Mouse (Mus musculus): Measurements from ENCODE around the gene Il17re.

Gene Il17re

DNA sequence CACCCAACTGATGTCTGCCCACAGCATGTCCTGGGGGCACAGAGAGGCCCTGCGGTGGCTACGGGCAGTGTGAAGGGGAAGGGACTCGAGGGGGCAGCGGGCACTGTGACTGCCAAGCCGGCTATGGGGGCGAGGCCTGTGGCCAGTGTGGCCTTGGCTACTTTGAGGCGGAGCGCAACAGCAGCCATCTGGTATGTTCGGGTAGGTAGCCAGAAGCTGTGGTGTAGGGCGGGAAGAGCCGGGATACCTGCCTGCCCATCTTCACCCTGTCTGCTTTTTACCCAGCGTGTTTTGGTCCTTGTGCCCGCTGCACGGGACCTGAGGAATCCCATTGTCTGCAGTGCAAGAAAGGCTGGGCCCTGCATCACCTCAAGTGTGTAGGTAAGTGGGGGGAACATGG lies 31.1 kb downstream of the Il17re start:
- DNase-seq (ENCODE audit: low read depth) = no peak

DNA sequence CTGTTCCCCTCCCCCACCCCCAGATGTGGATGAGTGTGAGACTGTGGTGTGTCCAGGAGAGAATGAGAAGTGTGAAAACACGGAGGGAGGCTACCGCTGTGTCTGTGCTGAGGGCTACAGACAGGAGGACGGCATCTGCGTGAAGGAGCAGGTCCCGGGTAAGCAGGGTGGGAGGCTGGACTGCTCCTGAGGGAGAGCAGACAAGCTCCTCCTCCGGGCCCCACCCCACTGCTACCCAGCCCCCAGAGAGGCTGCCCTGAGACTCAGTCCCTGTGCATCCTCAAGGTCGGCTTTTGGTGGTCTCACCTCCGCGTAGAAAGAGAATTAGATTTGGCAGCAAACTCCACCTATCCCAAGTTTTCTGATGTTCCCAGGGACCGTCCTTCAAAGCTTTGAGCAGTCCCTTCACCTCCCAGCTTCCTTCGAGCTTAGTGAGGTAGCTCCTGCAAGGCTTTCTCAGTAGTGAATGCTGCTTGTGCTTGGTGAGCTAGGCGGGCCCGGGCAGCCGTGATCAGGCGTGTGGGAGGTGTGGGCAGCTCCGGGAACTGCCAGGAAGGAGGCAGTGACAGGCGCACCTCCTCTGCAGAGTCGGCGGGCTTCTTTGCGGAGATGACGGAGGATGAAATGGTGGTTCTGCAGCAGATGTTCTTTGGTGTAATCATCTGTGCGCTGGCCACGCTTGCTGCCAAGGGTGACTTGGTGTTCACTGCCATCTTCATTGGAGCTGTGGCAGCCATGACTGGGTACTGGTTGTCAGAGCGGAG lies 34.0 kb downstream of the Il17re start:
- DNase-seq (ENCODE audit: low read depth) = no peak

DNA sequence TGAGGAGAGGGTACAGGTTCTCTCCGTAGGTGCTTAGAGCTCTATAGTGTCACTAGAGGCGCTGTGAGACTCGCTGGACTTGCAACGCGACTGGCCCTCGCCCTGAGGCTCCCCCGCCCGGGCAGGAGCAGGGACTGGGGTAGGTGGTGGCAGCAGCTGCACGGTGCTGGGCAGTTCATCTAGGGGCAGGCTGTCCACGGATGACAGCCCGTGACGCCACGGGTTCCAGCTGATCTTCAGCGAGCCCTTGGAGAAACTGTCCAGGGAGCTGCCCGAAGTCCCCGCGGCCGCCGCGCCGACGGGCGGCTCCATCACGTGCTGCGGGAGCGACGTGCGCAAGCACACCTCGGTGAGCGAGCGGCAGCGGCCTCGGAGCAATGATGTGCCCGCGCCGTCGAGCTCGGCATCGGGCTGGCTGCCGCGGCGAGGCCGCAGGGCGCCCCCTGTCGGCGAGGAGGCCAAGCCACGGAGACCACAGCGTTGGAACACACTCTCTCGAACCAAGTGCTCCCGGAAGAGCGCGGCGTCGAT lies 36.0 kb downstream of the Il17re start:
- no peak for DNase-seq (ENCODE audit: low read depth)

DNA sequence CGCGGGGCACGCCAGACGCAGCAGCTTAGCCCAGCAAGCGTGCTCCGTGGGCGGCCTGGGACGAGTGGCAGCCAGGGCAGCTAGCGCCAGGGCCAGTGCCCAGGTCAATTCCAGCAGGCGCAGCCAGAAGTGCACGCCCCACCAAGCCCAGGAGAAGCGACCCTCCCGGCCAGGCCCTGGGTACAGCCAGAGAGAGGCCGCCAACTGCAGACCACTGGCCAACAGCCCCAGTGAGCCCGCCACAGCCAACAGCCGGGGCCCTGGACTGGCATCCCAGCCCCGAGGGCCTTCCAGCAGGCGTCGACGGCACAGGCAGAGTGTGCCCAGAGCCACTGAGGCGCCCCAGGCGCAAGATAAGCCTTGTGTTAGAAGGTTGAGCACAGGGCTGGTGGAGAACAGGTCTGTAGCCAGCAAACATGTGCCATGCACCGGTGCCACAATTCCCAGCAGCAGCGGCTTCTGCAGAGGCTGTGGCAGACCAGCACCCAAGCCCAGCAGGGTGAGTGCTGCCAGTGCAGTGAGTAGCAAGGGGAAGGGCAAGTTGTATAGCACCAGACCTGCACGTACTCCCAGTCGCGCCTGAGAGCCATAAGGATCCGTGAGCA lies 36.9 kb downstream of the Il17re start:
- no peak for DNase-seq (ENCODE audit: low read depth)

GRCm38 (mm10) chr6:113499346-113499745 lies 41.1 kb downstream of the Il17re start:
- no peak for DNase-seq (ENCODE audit: low read depth)

DNA sequence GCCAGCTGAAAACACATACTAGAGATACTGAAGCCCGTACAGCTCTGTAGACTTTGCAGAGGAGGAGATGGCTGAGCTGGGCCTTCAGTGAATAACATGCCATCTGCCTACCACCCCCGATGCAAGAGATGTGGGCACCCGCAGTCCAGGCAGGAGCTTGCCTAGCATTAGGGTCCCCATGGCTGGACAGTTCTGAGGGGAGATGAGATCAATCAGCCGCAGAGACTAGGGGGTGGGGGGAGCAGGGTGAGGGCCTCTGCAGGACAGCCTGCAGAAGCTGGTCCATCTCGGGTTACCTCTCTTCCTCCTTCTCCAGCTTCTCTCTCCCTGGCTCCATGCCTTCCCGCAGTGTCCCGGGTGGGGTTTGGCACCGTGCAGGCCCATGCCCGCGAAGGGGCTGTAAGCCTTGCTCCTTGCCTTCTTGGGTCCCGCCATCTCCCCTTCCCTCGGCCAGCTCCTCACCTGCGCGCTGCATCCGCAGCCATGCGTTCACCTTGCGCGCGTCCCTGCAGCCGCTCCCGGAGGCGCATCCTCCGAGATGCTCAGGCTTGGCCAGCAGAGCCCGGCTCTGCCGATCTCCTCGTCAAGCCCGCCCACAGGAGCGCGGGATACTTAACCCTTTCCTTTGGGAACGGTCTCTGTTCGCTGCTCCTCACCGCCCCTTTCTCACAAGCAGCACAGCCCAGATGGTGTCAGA lies 43.3 kb downstream of the Il17re start, which contains the start of gene Prrt3:
Gene Prrt3, minus strand, starts transcription at position 544 of the 697 bp plus-strand sequence.
- DNase-seq (ENCODE audit: low read depth) = no peak

- no peak for DNase-seq (ENCODE audit: low read depth)
These were observed 44.5 kb downstream of the Il17re start for GRCm38 (mm10) chr6:113502801-113503200.

DNA sequence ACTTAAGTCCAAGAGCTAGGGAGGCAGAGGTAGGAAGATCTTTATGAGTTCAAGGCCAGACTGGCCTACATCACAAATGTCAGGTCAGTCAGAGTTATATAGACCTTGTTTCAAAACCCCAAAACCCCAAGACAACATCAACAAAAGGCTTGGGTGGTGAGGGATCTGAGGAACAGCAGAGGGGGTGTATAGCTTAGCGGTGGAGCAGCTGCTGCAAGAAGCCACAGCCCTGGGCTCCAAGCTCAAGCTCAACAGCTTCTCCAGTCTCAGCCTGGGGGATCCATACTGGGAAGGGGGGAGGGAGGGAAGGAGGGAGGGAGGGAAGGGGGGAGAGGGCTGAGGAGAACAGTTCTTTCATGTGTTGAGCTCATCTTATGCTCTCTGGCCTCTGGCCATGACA lies 47.4 kb downstream of the Il17re start:
- DNase-seq (ENCODE audit: low read depth) = no peak

- DNase-seq (ENCODE audit: low read depth) = no peak
These were observed 48.8 kb downstream of the Il17re start for GRCm38 (mm10) chr6:113507130-113507529.

DNA sequence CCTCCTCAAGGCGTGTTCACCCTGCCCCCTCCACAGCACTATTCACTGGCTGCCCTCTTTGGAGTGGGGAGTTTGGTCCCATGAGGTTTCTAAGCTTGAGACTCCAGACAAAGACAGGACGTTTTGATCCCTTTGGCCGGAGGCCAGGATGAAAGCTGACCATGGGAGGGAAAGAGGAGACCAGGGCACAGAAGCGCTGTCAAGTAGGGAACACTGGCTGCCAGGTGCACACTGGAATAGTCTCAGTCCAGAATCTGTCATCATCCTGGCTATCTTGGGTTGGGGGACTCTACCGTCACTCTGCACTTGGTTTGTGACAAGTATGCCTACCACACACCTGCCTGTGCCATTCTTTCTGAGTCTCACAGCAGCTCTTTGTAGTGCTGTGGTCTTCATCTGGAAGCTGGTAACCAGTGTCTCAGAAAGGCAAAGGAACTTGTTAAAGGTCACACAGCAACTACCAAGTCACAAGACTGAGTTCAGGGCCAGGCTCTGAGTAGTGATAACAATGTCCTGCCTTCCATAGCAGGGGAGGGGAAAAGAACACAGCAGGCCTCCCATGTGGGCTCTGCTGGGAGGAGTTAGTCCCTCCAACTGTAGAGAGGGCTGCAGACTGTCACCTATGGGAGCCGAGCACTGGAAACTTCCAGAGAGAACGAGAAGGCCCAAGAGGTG lies 50.1 kb downstream of the Il17re start:
- DNase-seq (ENCODE audit: low read depth) = no peak

DNA sequence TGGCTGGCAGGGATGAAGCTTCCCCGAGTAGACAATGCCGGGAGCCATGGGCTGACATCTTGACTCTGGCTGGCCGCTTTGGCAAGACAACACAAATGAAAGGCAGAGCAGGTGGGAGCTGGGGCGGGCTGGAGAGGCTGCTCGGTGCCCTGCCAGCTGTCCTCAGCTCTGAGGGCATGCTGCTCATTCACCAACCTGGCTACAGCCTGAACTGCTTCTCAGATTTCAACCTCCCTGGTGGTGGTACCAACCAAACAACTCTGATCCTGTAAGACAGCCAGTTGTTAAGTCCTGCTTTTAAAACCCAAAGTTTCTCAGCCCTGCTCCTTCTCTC lies 50.6 kb downstream of the Il17re start:
- DNase-seq (ENCODE audit: low read depth) = peak; percentile 42

GRCm38 (mm10) chr6:113513944-113514343 lies 55.7 kb downstream of the Il17re start:
- DNase-seq (ENCODE audit: low read depth) = no peak

GRCm38 (mm10) chr6:113514600-113514999 lies 56.3 kb downstream of the Il17re start:
- no peak for DNase-seq (ENCODE audit: low read depth)

- no peak for DNase-seq (ENCODE audit: low read depth)
These were observed 59.3 kb downstream of the Il17re start for GRCm38 (mm10) chr6:113517434-113518080.
